Mouse (Mus musculus) midbrain, embryonic 10.5 days (tissue): ENCODE data around the gene Bsnd. TPM values are rescaled to one million over a fixed set of nuclear protein-coding genes. Genes with fewer than 3 reads are reported as not detected.

Experiments used
- DNase-seq: peaks from one replicate; pipeline ENCODE4 v3.0.0-alpha.2; 2017; ENCODE audit warnings: low spot score
- H3K27ac ChIP-seq: fragments of 300-500 bp; sonication (generic); replicated peaks from 2 replicates; pipeline ENCODE4 v1.5.1; 2016; ENCODE audit warnings: mild to moderate bottlenecking
- H3K27me3 ChIP-seq: fragments of 300-500 bp; sonication (generic); 2 replicates; pipeline ENCODE4 v1.6.1; 2016; ENCODE audit warnings: low read depth, mild to moderate bottlenecking; ENCODE audit not compliant: poor library complexity, severe bottlenecking
- H3K36me3 ChIP-seq: fragments of 300-500 bp; sonication (generic); 2 replicates; pipeline ENCODE4 v1.6.1; 2016; ENCODE audit warnings: mild to moderate bottlenecking, moderate library complexity
- H3K4me1 ChIP-seq: fragments of 300-500 bp; sonication (generic); 2 replicates; pipeline ENCODE4 v1.6.1; 2016
- H3K4me3 ChIP-seq: fragments of 300-500 bp; sonication (generic); 2 replicates; pipeline ENCODE4 v1.5.1; 2016; ENCODE audit warnings: mild to moderate bottlenecking, moderate library complexity
- H3K9me3 ChIP-seq: fragments of 300-500 bp; sonication (generic); replicated peaks from 2 replicates; pipeline ENCODE4 v1.6.1; 2016; ENCODE audit warnings: mild to moderate bottlenecking
- WGBS: fragments of 180-500 bp; shearing (Covaris S2); methylation state at CpG from one replicate; pipeline ENCODE4 v1.1.7; 2016; 5-methylcytosine and 5-hydroxymethylcytosine counted together
- polyA plus RNA-seq: library from polyadenylated mRNA; unstranded; fragments of >200 nt; fragmentation: Nextera tagmentation; extraction: Ambion mirVana; gene quantifications from 2 replicates; pipeline ENCODE4 v1.2.1, GENCODE M21; 2016

Gene Bsnd
- polyA plus RNA-seq, 1 experiment from 2014 or later = not detected

DNA sequence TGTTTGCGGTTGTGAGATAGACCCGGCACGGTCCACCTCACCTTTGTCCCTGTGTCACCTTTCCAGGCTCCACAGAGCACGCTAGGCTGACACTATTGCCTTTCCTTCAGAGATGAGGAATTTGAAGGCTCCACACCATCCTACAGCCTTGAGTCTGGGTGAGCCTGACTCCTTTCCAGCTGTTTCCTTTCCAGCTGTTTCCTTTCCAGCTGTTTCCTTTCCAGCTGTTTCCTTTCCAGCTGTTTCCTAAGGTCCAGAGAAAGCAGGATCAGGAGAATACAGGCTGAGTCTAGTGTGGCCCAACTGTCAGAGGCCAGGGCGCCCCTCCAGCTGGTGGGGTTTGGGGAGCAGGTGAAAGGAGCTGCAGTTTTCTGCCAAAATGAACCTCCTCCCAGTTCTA, 21.2 kb downstream of the Bsnd start:
- H3K4me3 ChIP-seq = no peak overlapping the region
- H3K9me3 ChIP-seq = no peaks in the 10 kb centered on the region
- H3K27me3 ChIP-seq = peaks cover 7% of the 10 kb centered on the region
- no peaks in the 10 kb centered on the region for H3K36me3 ChIP-seq
- H3K27ac ChIP-seq = no peak overlapping the region
- WGBS = 81% methylated on average over 5 of the region's 5 CpGs
- DNase-seq = no peak
- peaks cover 9% of the 10 kb centered on the region for H3K4me1 ChIP-seq

DNA sequence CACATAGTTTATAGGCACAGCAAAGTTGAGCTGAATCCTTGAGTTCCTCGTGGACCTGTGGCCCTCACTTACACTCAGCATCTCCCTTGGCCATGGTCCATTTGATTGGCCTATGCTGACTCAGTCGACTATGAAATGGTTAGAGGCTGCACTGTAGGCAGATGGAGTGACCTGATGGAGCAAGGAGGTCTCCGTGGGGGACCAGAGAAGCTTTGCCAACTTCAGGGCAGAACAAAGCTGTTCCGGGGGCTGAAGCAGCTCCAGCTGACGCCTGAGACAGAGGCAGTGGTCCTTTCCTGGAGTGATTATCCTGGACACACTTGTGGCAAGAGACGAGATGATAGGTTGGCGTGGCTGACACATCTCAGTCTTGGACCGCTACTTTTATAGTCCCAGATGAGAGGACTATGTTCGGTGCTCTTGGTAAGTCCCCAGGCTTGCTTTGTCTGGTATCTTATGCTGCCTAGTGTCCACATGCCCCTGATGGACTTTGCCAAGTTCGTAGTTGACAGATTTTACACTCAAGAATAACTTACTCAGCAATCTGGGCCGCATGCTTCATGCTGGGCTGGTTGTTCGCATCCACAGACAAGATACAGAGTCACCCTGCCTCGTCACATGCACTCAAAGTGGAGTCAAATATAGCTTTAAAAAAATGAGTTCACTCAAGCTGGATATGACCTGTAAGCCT, 24.5 kb downstream of the Bsnd start:
- H3K4me3 ChIP-seq = no peak overlapping the region
- H3K36me3 ChIP-seq = no peaks in the 10 kb centered on the region
- H3K4me1 ChIP-seq = peaks cover 18% of the 10 kb centered on the region
- no peak for DNase-seq
- no peak overlapping the region for H3K27ac ChIP-seq
- H3K9me3 ChIP-seq = no peaks in the 10 kb centered on the region
- WGBS = 85% methylated on average over 13 of the region's 13 CpGs
- H3K27me3 ChIP-seq = peaks cover 30% of the 10 kb centered on the region

DNA sequence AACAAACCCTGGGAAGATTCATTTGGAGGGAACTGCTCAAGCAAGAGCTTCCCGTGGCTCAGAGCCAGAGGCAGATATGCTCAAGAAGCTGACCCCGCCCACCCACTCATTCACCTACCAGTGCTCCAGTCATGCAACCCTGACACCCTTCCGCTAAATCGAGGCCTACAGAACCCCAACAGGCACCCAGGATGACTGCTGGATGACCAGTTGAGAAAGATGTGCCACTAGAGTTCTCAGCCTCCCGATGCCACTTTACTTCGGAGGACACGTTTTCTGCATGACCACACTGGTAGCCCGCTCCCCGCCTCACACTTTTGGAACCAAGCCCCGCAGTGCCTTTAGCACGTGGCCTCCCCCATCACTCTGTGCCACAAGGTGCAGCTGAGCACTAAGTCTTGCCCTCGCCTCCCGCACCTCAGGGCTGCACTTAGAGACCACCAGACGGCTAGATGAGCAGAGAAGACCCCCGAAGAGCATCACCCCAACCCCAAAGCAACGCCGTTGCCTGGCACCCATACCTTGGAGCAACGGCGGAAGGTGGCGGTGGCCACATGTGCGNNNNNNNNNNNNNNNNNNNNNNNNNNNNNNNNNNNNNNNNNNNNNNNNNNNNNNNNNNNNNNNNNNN, 28.8 kb downstream of the Bsnd start:
- Histone ChIP-seq H3K27me3 (peaks cover 43% of the 10 kb centered on the region), H3K4me3 (peak overlapping the region; percentile 62), H3K9me3 (no peaks in the 10 kb centered on the region), H3K36me3 (no peaks in the 10 kb centered on the region), H3K27ac (peak overlapping the region; percentile 70), H3K4me1 (peaks cover 18% of the 10 kb centered on the region)
- WGBS = 33% methylated on average over 21 of the region's 21 CpGs
- peak; percentile 20 for DNase-seq

DNA sequence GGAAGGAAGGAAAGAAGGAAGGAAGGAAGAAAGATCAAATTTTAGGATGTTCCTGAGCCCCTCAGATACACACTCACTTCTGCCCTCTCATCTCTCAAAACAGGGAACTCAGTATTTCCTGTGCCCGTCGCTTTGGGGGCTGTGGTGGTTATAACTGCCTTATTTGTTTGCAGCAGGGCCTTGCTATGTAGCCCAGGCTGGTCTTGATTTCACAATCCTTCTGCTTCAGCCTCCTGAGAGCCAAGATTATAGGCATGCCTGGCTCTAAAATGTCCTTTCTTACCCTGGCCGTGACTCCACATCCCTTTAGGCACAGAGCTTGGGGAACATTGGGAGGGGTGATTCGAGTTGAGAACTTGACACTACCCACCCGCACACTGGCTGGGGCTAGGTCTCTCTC, 29.6 kb downstream of the Bsnd start:
- no peak for DNase-seq
- Histone ChIP-seq H3K27me3 (peaks cover 43% of the 10 kb centered on the region), H3K9me3 (no peaks in the 10 kb centered on the region), H3K4me1 (peaks cover 18% of the 10 kb centered on the region), H3K27ac (no peak overlapping the region), H3K4me3 (no peak overlapping the region), H3K36me3 (no peaks in the 10 kb centered on the region)
- 82% methylated on average over 5 of the region's 5 CpGs for WGBS

DNA sequence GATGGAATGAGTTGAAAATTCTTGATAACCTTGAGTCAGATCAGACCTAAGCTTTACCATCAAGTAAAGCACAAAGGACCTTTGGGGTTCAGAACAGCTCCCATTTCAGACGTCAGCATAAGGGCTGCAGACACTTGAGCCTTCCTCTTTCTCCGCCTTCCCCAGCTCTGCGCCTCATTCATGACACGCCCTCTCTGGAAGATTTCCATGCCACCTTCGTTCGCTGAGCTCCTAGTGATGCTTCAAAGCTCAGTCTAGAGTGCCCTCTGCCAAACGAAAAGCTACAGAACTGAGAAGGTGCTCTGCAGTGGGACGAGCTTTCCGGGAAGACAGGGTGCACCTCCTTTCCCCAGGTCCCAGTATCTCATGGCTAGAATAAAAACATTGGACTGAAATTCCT, 30.1 kb downstream of the Bsnd start:
- Histone ChIP-seq H3K27me3 (peaks cover 43% of the 10 kb centered on the region), H3K36me3 (no peaks in the 10 kb centered on the region), H3K27ac (no peak overlapping the region), H3K9me3 (no peaks in the 10 kb centered on the region), H3K4me1 (peaks cover 18% of the 10 kb centered on the region), H3K4me3 (no peak overlapping the region)
- no peak for DNase-seq
- WGBS = 80% methylated on average over 9 of the region's 9 CpGs

DNA sequence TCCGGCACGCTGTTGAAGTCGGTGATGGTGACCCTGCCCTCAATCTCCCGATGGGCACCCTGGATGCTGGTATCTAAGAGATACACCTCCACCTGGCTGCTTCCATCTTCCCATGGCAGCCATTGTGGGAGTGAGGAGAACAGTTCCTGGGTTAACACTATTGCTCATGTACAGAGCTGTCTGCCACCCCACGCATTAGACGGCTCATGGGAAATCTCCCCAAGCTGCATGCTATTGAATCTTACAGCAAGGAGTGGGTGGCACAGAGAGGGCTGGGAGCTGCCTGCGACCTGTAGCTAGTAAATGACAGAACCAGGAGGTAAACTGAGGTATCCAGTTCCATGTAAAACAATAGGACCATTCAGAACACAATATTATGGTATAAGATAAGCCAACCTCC, 37.5 kb downstream of the Bsnd start:
- H3K36me3 ChIP-seq = no peaks in the 10 kb centered on the region
- WGBS = 90% methylated on average over 7 of the region's 7 CpGs
- H3K4me3 ChIP-seq = no peak overlapping the region
- H3K27me3 ChIP-seq = no peaks in the 10 kb centered on the region
- no peaks in the 10 kb centered on the region for H3K9me3 ChIP-seq
- DNase-seq = no peak
- H3K27ac ChIP-seq = no peak overlapping the region
- 0 out of 2 replicates have a peak, but pooled peaks cover 5% of the 10 kb centered on the region for H3K4me1 ChIP-seq

DNA sequence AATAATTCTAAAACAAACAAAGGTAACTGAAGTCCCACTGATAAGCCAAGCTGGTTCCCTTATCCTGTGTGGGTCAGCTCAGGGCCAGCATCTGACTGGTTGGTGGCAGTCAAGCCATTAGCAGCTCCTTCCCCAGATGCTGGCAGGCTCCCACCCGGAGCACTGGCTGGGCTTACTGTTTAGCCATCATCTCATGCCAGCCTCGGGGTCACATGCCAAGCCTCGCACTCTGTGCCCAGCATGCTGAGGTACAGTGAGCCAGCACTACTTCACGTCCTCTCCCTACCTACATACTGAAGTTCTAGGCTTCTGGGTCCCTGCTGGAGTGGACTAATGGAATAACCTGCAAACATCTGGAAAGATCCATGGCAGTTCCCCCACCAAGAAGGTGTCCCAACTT, 38.6 kb downstream of the Bsnd start:
- Histone ChIP-seq H3K27me3 (no peaks in the 10 kb centered on the region), H3K36me3 (0 out of 2 replicates have a peak, but pooled peaks cover 3% of the 10 kb centered on the region), H3K9me3 (no peaks in the 10 kb centered on the region), H3K4me1 (0 out of 2 replicates have a peak, but pooled peaks cover 5% of the 10 kb centered on the region), H3K27ac (no peak overlapping the region), H3K4me3 (no peak overlapping the region)
- 92% methylated on average over 4 of the region's 4 CpGs for WGBS
- no peak for DNase-seq

DNA sequence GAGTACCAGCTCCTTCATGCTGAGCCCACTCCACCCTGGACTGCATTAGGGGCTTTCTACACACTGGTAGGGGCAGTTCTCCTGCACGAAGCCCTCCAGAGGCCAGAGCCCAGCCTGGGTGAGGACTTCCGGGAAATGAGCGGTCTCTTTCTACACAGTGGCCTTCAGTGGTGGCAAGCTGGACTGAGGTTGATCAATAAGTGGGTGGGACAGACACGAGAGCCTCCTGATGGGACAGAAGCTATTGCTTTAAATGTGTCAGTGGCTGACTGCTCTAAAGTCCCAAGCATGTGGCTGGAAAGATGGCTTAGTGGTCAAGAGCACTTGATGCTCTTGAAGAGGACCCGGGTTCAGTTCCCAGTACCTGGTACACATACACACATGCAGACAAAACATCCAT, 39.0 kb downstream of the Bsnd start:
- WGBS = 91% methylated on average over 5 of the region's 5 CpGs
- Histone ChIP-seq H3K27me3 (no peaks in the 10 kb centered on the region), H3K36me3 (0 out of 2 replicates have a peak, but pooled peaks cover 4% of the 10 kb centered on the region), H3K4me3 (no peak overlapping the region), H3K4me1 (0 out of 2 replicates have a peak, but pooled peaks cover 5% of the 10 kb centered on the region), H3K9me3 (no peaks in the 10 kb centered on the region), H3K27ac (no peak overlapping the region)
- DNase-seq = no peak

DNA sequence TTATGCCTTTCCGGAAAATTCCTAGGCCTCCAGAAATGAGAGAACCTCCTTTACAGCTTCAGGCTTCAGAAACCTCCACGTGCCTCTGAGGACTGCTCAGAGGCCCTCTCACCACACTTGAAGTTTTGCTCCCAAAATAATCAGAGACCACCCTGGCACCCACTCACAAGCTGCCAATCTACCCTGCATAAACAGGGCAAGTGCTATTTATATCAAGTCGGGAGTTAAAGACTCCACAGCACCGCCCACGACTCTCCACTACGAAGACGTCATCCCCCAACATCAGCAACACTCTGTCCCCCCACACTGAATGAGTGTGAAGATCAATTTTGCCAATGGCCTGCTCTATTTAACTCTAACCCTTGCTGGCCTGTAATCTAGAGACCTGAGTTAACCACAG, 39.7 kb downstream of the Bsnd start:
- DNase-seq = no peak
- no peak overlapping the region for H3K4me3 ChIP-seq
- H3K36me3 ChIP-seq = 0 out of 2 replicates have a peak, but pooled peaks cover 4% of the 10 kb centered on the region
- 0 out of 2 replicates have a peak, but pooled peaks cover 5% of the 10 kb centered on the region for H3K4me1 ChIP-seq
- WGBS = 91% methylated on average over 7 of the region's 7 CpGs
- no peaks in the 10 kb centered on the region for H3K9me3 ChIP-seq
- H3K27ac ChIP-seq = no peak overlapping the region
- H3K27me3 ChIP-seq = no peaks in the 10 kb centered on the region

DNA sequence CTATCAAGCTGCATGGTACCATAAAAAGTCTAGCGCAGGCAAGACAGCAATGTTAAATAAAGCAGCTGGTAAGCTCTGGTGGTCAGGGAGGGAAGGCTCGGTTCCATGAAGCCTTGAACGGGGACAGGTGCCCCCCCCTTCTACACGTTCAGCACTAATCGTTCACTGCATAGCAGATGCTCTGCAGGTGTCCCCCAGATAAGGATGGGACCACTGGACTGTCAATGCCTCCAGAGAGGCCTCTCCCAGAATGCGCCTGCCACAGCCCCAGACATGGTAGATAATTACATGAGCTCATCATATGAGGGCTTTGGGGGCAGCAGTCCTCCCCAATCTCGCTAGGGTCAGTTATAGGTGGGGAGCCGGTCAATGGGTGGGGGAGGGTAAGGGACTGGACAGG, 42.8 kb downstream of the Bsnd start:
- 88% methylated on average over 8 of the region's 8 CpGs for whole genome bisulfite sequencing
- Histone ChIP-seq H3K27me3 (no peaks in the 10 kb centered on the region), H3K27ac (no peak overlapping the region), H3K9me3 (no peaks in the 10 kb centered on the region), H3K4me3 (no peak overlapping the region), H3K4me1 (0 out of 2 replicates have a peak, but pooled peaks cover 5% of the 10 kb centered on the region), H3K36me3 (0 out of 2 replicates have a peak, but pooled peaks cover 6% of the 10 kb centered on the region)
- no peak for DNase-seq

DNA sequence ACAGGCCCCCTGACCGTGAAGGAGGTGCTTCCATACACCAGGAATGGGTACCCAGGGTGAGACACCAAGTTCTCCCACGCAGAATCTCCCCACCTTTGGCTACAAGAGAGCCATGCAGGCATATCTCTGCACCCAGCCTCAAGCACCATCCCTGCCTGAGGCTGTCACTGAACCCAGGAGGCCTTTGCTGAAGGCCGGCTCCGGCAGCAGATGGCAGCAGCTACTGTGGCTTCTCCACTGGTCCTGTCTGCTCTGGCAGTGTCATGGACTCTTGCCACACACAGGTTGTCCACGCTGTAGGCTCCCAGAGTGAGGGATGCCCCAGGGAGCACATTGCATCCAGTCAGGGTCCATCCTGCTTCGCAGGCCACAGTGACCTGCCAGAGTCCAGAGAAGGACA, 48.9 kb downstream of the Bsnd start:
- no peak overlapping the region for H3K27ac ChIP-seq

DNA sequence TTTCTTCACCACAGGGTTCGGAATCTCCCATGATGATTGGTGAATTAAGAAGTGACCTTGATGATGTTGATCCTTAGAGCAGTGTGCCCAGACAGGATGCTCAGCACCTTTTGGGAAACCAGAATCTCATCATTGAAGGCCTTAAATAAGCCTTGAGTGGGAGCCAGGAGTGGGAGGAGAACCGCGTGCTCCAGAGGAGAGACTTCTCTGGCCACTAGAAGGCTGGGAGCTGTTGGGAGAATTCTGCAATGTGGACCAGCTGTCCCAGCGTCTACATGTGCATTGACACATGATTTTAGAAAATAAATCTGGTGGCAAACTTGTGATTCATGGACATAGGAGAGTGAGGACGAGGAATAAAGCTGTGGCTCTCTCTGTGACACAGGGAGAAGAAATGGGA, 53.3 kb downstream of the Bsnd start:
- Histone ChIP-seq H3K4me3 (no peak overlapping the region), H3K27ac (no peak overlapping the region), H3K27me3 (no peaks in the 10 kb centered on the region), H3K4me1 (no peaks in the 10 kb centered on the region), H3K36me3 (peaks cover 90% of the 10 kb centered on the region), H3K9me3 (no peaks in the 10 kb centered on the region)
- WGBS = 95% methylated on average over 5 of the region's 5 CpGs
- DNase-seq = no peak

More for the DNA sequence above, 48.9 kb downstream of the Bsnd start:
- Histone ChIP-seq H3K4me3 (no peak overlapping the region), H3K27me3 (no peaks in the 10 kb centered on the region), H3K4me1 (no peaks in the 10 kb centered on the region), H3K9me3 (no peaks in the 10 kb centered on the region), H3K36me3 (peaks cover 50% of the 10 kb centered on the region)
- WGBS = 87% methylated on average over 6 of the region's 6 CpGs
- DNase-seq = no peak

DNA sequence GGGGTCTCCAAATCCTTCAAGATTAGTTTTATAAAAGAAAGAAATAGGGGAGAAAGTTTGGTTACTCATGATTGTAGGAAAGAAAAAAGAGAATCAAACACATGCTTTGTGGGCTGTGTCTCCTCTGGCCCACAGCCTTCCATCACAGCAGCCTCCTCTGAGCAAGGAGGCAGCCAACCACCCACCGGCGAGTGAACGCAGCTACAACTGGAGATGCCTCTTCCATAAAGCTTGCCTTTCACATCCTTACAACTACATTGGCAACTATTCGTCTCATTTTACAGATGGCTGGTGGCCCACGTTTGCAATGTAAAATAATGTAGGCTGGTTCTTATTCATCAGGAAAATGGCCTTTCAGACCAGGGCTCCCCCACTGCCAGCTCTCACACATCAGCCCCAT, 54.9 kb downstream of the Bsnd start:
- H3K9me3 ChIP-seq = no peaks in the 10 kb centered on the region
- H3K36me3 ChIP-seq = peaks cover 89% of the 10 kb centered on the region
- H3K4me3 ChIP-seq = no peak overlapping the region
- 94% methylated on average over 5 of the region's 5 CpGs for WGBS
- H3K4me1 ChIP-seq = no peaks in the 10 kb centered on the region
- H3K27me3 ChIP-seq = no peaks in the 10 kb centered on the region
- no peak overlapping the region for H3K27ac ChIP-seq
- DNase-seq = no peak
